Mouse (Mus musculus) layer of hippocampus, postnatal 25 days (tissue): ENCODE data around the gene Nutf2-ps1. TPM values are rescaled to one million over a fixed set of nuclear protein-coding genes. Genes with fewer than 3 reads are reported as not detected.

Experiments used
- DNase-seq, 2 experiments: peaks; one replicate each; pipeline ENCODE4 v3.0.0; 2022; ENCODE audit warnings: mixed read lengths in 2 of 2, low spot score in 1 of 2; ENCODE audit errors: extremely low spot score in 1 of 2
- total RNA-seq, 2 experiments: library from RNA; stranded (reverse); gene quantifications; 2 replicates each; pipeline ENCODE4 v1.2.3; 2021

Nutf2-ps1 gene
- total RNA-seq, 2 experiments from 2014 or later: 34.1 to 44.2 TPM

GRCm38 (mm10) chr19:53571501-53572428 lies 17.1 kb downstream of the Nutf2-ps1 start:
- DNase-seq: no peak

GRCm38 (mm10) chr19:53571056-53571455 lies 17.8 kb downstream of the Nutf2-ps1 start:
- DNase-seq: no peak

GRCm38 (mm10) chr19:53568553-53568952 lies 20.3 kb downstream of the Nutf2-ps1 start:
- no peak for DNase-seq

GRCm38 (mm10) chr19:53567864-53568263 lies 21.0 kb downstream of the Nutf2-ps1 start:
- no peak for DNase-seq

- DNase-seq: no peak
Observed at GRCm38 (mm10) chr19:53565565-53566277, 23.1 kb downstream of the Nutf2-ps1 start.

- DNase-seq: no peak
Observed at GRCm38 (mm10) chr19:53564174-53564573, 24.7 kb downstream of the Nutf2-ps1 start.

GRCm38 (mm10) chr19:53560436-53560835 lies 28.4 kb downstream of the Nutf2-ps1 start:
- no peak for DNase-seq

- no peak for DNase-seq
Observed at GRCm38 (mm10) chr19:53557267-53557936, 31.5 kb downstream of the Nutf2-ps1 start.

GRCm38 (mm10) chr19:53556841-53557240 lies 32.0 kb downstream of the Nutf2-ps1 start:
- DNase-seq: no peak

GRCm38 (mm10) chr19:53554981-53555616 lies 33.8 kb downstream of the Nutf2-ps1 start:
- no peak for DNase-seq

GRCm38 (mm10) chr19:53554402-53554801 lies 34.5 kb downstream of the Nutf2-ps1 start:
- DNase-seq: no peak

- DNase-seq: no peak
Observed at GRCm38 (mm10) chr19:53552795-53553194, 36.1 kb downstream of the Nutf2-ps1 start.

- no peak for DNase-seq
Observed at GRCm38 (mm10) chr19:53552216-53552786, 36.6 kb downstream of the Nutf2-ps1 start.

GRCm38 (mm10) chr19:53550972-53551371 lies 37.9 kb downstream of the Nutf2-ps1 start:
- no peak for DNase-seq

GRCm38 (mm10) chr19:53547597-53547996 lies 41.3 kb downstream of the Nutf2-ps1 start:
- no peak for DNase-seq

- DNase-seq: no peak
Observed at GRCm38 (mm10) chr19:53544923-53545561, 43.8 kb downstream of the Nutf2-ps1 start.

- DNase-seq: no peak
Observed at GRCm38 (mm10) chr19:53543602-53544001, 45.3 kb downstream of the Nutf2-ps1 start.

- no peak for DNase-seq
Observed at GRCm38 (mm10) chr19:53539296-53539695, 49.6 kb downstream of the Nutf2-ps1 start.

GRCm38 (mm10) chr19:53538796-53539195 lies 50.1 kb downstream of the Nutf2-ps1 start:
- DNase-seq: no peak
